Mouse (Mus musculus): ENCODE measurements at regions not wholly inside any gene's neighbourhood (a gene's known extent, or its start where the extent isn't known, plus 50 kb on each side); places are given as distances from the start of the nearest gene placed in this dataset.

- no peak for TF ChIP-seq CTCF (IDR thresholded peaks at IDR 0.05; ENCODE audit: low read depth)
- no peak for TF ChIP-seq EP300 (IDR thresholded peaks at IDR 0.05; ENCODE audit: low read depth)
Measured at GRCm38 (mm10) chr12:110028646-110029045, 250.2 kb upstream of the Dio3 start.

Data from liver, postnatal 0 days (tissue).